Mouse (Mus musculus) c-Kit-positive CD71-positive TER-119-positive erythroid progenitor cells, embryonic 14.5 days (primary cell): ENCODE results near the gene Folr2.

ENCODE experiments used
- DNase-seq: peaks from one replicate; pipeline ENCODE4 v3.0.0-alpha.2; 2013; ENCODE audit warnings: low spot score

Folr2 gene

DNA sequence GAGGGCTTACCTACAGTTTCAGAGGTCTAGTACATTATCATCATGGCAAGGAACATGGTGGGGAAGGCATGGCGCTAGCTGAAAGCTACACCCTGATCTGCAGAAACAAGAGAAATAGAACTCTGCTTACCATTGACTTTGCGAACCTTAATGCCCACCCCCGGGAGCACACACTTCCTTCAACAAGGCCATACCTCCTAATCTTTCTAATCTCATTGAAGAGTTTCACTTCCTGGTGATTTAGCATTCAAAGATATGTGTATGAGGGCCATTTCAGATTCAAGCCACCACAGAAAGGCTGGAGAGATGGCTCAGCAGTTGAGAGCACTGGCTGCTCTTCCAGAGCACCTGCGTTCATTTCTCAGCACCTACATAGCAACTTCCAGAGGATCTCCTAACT lies at the start of gene Folr2:
Gene Folr2, minus strand, starts transcription at position 101 of the 400 bp plus-strand sequence.
- no peak for DNase-seq

DNA sequence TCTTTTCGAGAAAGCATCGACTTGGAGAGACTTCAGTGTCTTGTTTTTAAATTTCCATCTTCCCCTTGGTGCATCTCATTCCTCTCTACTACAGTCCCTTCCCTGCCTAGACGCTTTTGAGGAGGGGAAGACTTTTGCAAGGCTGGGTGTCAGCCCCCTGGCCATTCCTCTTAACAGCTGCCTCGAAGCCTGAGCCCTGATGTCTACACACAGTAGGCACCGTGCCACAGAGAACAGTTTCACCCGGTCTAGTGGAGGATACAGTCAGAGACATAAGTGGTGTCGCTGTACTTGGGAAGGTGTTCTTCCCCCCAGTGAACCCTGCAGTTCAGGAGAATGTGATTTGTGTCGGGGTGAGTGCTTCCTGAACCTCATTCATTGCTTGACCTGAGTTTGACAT lies 49.7 kb upstream of the Folr2 start:
- no peak for DNase-seq

DNA sequence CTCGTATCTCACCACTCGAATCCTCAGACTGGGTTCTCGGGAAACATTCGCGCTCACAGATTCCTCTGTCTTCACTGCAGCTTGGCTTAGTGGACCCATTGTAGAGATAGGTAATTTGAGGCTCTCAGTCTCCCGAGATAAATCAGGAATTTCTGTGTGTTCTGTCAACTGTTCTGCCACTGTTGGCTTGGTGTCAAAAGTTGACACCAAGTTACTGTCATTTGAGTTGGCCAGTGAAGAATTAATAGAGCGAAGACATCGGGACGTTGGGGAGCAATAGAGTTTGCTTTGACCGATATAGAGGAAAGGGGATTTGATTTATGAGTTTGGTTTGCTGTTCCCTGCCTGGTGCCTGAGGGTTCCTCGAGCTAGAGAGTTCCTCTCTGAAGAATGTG lies 49.3 kb upstream of the Folr2 start, which contains the start of gene Tomt:
Gene Tomt, minus strand, starts transcription at position 73 of the 395 bp plus-strand sequence.
- DNase-seq, result no peak

DNA sequence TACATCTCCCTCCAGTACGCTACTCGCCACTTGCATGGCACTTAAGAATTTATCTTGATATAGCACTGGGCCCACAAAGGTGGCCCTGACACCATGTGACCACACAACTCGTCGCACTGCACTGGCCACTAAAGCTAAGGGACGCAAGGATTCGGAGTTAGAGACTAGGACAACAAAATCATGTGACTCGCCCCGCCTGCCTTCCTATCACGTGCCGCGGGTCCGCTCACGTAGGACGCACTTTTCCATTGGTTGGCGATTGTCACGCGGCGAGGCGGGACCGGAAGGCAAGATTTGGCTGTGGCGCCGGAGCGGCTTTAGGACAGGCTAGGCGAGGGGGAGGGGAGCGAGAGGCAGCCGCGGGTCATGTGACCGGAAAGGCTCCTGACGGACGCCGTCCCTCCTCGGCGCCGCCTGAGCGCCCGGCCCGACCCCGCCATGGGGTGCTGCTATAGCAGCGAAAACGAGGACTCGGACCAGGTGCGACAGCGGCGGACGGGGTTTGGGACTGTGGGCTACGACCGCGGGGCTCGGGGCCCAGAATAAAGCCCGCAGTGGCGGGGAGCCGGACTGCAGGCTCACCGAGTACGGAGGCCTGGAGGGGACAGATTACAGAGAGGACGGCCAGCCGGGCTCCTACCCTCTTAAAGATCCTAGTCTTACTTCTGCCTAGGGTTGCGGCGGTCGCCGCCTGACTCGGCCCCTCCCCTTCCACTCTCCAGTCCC lies 48.7 kb upstream of the Folr2 start, which contains the start of gene Lamtor1:
Gene Lamtor1, plus strand, starts transcription at position 344 of the 726 bp plus-strand sequence.
- peak; percentile 99 for DNase-seq

DNA sequence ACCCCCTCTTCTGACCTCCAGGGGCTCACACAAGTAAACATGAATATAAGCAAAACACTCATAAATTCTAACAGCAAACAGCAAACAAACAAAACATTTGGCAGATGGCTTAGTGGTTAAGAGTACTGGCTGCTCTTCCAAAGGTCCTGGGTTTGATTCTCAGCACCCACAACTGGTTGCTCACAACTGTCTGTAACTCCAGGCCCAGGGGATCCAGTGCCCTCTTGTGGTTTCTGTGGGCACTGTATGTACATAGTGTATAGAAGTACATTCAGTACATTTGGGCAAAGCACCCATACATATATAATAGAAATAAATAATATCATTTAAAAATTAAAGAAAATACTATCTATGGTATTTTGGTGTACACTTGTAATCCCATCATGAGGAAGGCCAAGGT lies 45.9 kb upstream of the Folr2 start:
- no peak for DNase-seq

DNA sequence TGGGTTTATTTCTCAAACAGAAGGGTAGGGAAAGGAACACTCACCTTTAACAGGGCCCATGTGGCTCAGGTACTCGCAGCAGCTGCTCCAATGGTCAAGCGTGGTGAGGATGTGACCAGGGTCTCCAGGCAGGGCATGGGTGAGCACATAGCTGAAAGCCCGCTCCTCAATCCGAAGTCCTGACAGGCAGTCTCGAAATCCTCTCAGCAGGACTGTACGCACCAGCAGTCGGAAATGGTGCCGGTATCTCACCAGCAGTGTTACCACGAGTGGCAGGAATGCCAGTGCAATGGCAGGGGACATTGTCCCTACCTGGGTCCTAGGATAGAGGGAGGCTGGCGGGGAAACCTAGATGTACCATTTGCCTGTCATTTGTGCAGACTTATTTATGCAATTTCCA lies 45.0 kb upstream of the Folr2 start:
- DNase-seq, result no peak

DNA sequence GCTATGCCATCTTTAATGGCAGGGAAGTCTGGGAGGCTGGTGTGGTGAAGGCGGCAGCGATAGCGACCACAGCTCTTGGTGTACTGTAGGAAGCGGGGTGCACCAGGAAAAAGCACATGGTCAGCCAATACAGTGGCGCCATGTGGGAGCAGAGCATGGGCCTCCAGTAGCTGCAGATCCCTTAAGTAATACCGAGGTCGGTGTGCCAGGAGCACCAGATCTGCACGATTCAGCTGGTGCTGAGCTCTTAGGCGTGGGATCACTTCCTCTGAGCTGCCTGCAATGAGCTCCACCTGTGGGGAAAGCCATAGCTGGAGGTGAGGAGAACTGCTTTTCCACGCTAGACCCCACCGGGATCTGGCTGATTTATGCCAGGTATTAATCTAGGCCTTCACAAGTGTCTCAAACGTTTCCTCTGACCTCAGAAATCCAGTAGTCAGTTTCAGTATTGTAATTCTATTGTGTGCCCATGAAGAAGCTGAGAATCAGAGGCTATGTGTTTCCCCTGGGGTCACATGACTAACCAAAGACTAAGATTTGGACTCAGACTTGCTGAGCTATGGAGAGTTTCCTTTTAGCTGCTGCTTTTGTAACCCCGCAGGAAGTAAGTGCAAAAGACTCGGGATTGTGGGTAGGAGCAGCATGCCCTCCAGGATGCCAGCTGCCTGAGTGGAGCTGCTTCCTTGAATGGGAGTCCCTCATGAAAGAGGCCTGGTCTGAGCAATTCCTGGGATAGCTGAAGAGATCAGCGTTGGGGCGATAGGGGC lies 43.5 kb upstream of the Folr2 start:
- no peak for DNase-seq

DNA sequence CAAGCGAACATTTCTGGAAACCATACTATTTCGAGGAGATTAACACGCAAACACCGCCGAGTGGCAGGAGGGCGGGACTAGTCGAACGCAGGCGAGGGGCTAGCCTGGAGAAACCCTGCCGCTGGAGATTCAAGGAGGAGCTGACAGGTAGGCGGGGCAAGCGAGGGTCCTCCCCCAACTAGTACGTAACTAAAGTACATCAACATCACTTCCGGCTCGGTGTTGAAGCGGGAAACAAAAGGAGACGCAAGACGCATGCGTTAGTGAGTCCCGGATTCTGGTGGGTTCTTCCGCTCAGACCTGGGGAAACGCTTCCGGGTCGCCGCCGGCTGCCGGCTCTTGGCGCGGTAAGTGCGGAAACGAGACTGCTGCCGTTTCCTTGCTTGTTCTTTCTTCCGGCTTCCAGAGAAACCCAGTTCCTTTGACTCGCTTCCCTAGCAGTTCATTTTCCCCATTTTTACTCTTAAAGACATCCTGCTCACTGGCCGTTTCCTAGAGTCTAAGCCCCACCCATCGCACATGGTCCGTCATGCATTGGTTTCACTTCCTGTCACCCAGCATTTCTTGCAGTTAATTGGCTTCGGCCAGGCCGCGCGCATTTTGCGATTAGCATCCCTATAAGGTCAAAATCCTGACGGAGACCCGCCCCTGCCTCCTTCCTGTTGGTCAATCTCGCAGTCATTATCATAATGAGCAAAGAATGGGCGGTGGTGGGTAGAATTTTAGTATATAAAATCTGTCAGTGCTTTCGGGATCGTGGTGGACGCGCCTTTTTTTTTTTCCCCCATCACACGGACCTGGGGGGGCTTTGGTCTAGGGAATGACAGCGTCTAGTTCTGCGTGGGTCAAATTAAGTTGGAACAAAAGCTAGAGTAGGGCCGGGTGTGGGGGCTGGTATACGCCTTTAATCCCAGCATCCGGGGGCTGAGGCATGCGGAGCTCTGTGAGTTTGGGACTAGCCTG lies 39.4 kb upstream of the Folr2 start:
- peak; percentile 99 for DNase-seq

DNA sequence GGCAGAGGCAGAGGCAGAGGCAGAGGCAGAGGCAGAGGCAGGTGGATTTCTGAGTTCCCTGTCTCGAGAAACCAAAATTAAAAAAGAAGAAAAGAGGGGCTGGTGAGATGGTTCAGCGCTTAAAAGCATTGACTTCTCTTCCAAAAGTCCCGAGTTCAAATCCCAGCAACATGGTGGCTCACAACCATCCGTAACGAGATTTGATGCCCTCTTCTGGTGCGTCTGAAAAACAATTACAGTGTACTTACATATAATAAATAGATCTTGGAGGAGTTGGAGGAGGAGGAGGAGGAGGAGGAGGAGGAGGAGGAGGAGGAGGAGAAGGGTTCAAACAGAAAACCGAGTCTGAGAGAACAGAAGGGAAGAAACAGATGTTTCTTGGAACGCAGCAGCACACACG lies 38.7 kb upstream of the Folr2 start:
- no peak for DNase-seq

DNA sequence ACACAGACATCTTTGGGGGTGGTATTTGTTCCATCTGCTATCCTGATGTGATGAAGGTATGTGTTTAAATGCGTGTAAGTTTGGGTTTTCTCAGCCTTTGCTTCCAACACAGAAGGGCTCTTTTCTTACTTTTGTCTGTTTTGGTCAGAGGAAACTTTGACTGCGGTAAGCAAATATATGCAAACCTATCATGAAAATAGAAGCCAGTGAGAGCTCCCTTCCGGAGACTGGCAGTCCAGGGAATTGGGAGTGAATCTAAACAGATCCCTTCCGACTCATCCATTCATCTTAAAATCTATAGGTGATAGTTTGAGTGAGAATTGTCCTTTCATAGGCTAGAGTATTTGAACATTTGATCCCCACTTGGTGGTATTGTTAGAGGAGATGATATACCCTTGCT lies 31.5 kb upstream of the Folr2 start:
- DNase-seq, result no peak

DNA sequence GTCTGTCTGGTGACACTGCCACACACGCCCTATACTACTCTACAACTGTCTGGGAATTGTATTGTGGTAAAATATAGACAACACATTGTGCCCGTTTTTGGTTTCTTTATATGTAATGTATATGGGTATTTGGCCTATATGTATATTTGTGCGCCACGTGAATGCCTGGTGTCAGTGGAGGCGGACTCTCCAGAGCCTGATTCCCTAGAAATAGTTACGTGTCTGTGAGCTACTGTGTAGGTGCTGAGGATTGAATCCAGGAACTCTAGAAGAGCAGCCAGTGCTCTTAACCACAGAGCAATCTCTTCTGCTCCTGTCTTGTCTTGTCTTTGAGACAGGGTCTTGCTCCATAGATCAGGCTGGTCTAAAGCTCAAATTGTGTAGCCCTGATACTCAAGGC lies 29.3 kb upstream of the Folr2 start:
- DNase-seq, result no peak

DNA sequence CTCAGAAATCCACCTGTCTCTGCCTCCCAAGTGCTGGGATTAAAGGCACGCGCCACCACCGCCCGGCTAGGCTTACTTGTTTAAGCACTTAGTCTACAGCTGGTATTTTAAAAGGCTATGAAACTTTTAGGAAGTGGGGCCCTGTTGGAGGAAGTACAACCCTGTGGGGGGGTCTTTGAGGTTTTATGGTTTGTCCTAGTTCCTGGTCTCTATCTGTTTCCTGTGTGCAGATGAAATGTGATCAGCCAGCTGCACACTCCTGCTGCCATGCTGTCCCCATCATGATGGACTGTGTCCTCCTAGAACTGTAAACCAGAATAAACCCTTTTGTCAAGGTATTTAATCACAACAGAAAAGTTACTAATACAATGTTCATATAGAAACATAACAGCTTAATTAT lies 27.2 kb upstream of the Folr2 start:
- DNase-seq, result no peak

DNA sequence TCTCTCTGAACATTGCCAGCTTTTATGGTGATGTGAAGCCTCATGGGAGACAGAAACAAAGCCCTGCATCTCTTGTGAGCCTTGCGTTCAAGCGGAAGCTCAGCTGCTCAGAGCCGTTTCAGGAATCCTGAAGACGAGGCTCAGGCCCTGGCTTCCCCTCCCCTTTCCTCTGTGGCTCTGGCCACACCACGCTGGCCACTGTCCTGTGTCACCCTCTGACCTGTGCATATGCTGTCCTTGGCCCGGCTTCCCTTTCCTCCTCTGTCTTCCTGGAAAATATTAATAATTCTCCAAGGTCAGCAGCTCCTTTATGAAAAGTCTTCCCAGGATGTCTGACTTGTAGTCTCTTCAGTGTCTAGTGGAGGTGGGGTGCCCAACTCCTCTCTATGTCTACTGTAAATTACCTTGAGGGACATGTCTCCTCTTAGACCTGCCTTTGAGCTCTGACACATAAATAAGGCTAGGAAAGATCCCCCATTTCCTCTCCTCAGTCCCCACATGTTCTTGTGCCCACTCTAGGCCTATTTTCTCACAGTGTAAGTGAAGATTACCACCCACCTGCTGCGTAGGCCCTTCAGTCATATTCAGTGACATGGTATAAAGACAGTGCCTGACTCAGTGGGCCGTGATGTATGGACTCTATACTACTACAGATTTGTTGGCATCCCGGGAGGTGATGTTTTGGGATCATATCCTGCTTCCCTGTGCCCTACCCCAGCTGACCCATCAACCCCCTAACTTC lies 25.6 kb upstream of the Folr2 start:
- DNase-seq, result no peak

DNA sequence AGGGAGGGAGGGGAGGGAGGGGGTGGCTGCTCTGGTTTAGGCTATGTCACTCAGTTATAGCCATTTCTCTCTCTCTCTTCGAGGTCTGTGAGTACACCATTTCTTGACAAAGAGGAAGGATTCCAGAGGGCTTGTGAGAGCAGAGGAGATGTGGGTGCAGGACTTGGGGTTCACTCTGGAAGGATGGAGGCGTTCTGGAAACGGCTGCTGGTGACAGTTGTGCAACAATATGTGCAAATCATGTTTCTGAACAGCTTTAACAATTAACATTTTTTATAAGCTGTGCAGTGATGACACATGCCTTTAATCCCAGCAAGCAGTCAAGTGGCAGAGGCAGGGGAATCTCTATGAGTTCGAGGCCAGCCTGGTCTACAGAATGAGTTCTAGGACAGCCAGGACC lies 23.9 kb upstream of the Folr2 start:
- no peak for DNase-seq

DNA sequence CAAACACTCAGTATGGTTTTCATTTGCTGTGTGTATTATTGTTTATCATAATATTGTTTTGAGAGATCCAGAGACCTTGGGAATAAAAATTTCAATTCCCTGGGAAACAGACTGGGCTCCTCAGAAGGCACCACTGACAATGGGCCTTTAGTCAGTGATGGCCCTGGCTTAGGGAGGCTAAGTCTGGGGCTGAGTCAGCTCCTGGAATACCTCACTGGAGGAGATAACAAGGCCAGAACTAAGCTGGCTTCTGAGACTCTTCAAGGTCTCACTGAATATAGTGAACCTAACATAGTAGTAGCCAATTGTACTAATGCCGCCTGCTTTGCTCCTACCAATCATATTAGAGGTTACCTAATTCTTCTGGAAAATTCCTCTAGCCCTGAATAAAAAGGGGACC lies 19.0 kb upstream of the Folr2 start:
- no peak for DNase-seq

DNA sequence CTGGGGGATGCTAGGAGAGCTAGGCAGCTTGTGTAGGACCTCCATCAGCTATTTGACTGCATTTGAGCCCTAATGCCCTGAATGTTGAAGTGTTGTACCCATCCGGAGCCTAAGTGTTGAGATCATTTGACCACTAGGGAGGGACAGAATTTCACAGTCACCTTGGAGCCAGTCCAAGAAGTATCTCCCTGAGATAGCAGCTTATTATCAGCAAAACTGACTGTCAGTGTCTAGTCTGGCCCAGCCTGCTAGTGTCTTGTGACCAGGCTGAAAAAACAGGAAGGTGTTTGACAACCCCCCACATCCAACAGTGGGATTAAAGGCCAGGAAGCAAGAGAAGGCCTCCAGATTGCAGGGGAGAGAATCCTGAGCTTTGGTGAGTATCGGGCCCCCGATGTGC lies 14.3 kb upstream of the Folr2 start:
- no peak for DNase-seq

DNA sequence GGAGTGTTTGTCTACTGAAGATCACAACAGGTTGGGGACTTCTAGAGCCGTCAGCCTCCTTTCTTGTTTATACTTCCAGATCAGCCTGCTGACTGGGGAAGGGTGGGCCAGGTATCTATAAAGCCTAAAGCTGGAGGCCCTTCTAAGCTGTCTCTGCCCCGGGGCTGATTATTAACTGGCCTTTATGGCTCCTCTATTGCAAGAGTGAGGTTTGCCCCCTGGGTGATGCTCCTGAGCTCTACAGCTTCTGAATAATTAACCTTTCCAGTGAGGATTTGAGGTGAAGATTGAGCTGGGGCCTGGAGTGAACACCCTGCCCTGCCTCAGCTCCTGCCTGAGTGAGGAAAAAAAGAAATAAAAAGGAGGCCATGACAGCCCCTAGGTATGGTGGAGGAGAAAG lies 13.6 kb upstream of the Folr2 start, which contains the start of gene Folr1:
Gene Folr1, minus strand, starts transcription at position 160 of the 400 bp plus-strand sequence.
- DNase-seq, result no peak

DNA sequence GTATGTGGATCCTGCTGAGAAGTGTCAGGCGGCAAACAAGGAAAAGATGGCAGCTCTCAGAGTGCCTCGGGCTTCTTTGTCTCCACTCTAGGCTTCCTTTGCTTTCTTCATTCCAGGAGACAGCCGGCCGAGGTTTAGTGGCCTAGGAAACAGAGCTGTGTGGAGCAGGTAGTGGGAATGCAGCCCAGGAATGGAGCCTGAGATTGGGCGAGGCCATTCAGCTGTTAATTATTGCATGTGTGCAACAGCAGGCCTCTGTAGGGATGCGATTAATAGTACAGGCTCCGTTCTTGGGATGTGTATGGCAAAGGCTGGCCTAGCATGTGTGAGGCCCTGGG lies 12.1 kb upstream of the Folr2 start:
- no peak for DNase-seq

DNA sequence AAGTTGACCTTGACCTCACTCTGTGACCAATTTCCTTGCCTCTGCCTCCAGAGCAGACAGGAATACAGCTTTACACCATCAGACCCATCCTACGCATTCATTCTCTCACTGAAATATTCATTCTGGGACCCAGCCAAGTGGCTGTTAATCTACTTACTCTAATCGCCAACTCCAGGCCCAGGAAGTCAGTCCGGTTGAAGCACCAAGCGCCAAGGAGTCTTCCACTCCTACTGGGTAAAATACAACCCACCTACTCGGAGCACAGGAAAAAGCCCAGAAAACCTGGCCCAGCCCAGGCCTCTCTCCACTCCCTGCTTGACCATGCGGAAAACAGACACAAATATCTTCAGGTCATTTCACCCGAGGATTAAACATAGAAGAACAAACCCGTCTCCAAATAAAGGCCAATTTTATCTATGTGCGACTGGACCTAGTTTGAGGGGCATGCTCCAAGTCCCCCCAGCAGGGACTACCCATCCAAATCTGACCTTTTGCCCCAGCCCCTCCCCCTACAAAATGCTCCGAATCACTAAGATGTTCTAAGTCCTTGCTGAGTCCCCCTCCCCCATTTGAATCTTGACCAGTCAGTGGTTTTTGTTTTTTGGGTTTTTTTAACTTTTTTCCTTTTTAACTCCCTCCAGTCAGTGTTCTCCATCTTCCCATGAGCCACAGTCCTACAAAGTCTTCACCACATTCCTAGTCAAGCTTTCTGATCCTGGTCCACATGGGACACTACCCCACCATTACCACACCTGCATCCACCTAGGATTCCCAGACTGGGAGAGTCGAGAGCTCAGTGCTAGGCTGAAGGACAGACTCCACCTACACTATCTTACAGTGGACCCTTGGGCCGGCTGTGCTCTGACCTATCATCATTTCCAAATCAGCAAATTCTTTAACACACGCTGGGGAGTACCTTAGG lies 11.5 kb upstream of the Folr2 start:
- DNase-seq, result no peak

DNA sequence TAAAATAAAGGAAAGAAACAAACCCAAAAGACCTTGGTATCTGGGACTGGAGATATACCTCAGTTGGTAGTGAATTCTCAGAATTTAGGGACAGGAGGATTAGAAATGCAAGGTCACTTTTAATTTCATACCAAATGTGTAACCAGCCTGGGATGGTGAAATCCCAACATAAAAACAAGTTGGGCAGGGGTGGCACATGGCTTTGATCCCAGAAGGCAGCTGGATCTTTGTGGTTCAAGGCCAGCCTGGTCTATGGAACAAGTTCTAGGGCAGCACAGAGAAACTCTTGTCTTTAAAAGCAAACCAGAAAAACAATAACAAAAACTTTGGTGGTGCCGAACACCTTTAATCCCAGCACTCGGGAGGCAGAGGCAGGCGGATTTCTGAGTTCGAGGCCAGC lies 10.5 kb upstream of the Folr2 start:
- no peak for DNase-seq
